Mouse (Mus musculus): ENCODE measurements at regions not wholly inside any gene's neighbourhood (a gene's known extent, or its start where the extent isn't known, plus 50 kb on each side); places are given as distances from the start of the nearest gene placed in this dataset.

DNA sequence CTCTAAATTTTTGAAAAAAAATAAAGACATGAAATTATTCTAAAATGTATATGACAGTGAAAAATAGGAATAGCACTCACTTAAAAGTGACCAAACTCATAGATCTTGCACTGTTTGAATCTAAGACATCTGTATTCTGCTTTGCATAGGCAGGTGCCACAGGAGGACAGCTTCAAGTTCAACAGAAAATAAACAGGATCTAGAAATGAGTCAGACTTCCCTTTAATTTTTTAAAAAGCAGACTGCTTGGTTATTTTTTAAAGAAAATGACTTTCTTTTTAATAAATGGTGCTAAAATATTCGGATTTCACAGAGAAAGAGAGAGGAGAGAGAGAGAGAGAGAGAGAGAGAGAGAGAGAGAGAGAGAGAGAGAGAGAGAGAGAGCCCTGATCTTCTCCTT, 123.8 kb upstream of the Myt1l start:
- no peak for TF ChIP-seq CTCF (IDR thresholded peaks at IDR 0.05; ENCODE audit: low read depth, low read length)
- no peak for TF ChIP-seq POLR2A (IDR thresholded peaks at IDR 0.05; ENCODE audit: insufficient read depth, low read length)
- TF ChIP-seq EP300 (IDR thresholded peaks at IDR 0.05; ENCODE audit: insufficient read depth, low read depth, low read length) = no peak

Measured in ES-Bruce4 (cell line).